Mouse (Mus musculus): ENCODE data around the gene Hoxa9. TPM values are rescaled to one million over a fixed set of nuclear protein-coding genes. Genes with fewer than 3 reads are reported as not detected.

The Hoxa9 gene
- polyA plus RNA-seq, 1 experiment from 2014 or later: 90.5 TPM

DNA sequence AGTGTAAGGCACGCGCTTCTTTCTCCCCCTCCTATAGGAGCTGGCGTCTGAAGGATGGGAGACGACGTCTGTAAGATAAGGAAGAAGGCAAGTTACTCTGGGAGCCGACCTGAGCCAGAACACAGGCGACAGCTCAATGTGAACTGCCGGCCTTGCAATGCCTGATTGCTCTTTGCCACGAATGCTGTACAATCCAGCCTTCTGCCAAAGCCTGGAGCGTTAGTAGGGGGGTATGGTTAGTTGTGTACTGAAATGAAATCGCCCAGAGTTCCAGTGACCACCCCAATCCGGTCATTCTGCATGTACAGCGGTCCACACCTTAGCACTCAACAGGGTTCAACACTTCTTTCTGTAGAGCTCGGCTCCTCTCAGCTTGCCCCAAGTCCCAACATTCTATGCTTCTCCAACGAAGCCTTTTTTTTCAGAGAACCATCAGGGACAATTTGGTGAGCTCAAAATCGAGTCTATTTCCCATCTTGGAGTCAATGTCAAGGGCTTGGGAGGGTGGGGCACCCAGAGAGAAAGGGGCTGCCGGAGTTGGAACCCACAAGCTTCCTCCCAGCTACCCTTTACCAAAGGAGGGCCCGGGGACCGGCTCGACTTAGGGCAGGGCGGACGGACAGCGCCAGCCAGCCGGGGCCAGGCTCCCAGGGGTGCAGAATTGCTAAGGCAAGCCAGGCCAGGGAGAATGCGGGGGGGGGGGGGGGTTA lies 28.3 kb upstream of the Hoxa9 start:
- H3K27ac ChIP-seq (replicated peaks; ENCODE audit: low read depth, low read length): peak overlapping the region; percentile 96
- H3K9ac ChIP-seq (ENCODE audit: low read length): peak overlapping the region; percentile 93
- DNase-seq (ENCODE audit: low spot score): peak; percentile 71
- H3K27me3 ChIP-seq (ENCODE audit: control insufficient read depth, insufficient read depth, low read length): peaks cover 32% of the 10 kb centered on the region
- no peaks in the 10 kb centered on the region for H3K36me3 ChIP-seq (ENCODE audit: control insufficient read depth, insufficient read depth, low read length)
- H3K4me2 ChIP-seq (ENCODE audit: low read depth, severe bottlenecking): peak overlapping the region; percentile 62
- under 1% methylated on average over 24 of the region's 25 CpGs for WGBS
- H3K9me3 ChIP-seq (ENCODE audit: control insufficient read depth, low read length): no peaks in the 10 kb centered on the region
- peak overlapping the region; percentile 69 for H3K4me3 ChIP-seq (ENCODE audit: low read depth, low read length)
- 0 out of 2 replicates have a peak, but pooled peaks cover 9% of the 10 kb centered on the region for H3K4me1 ChIP-seq (ENCODE audit: control insufficient read depth, insufficient read depth, low read length)
- ATAC-seq (ENCODE audit: insufficient number of reproducible peaks, low FRiP score, low TSS enrichment, low read depth): no peak

DNA sequence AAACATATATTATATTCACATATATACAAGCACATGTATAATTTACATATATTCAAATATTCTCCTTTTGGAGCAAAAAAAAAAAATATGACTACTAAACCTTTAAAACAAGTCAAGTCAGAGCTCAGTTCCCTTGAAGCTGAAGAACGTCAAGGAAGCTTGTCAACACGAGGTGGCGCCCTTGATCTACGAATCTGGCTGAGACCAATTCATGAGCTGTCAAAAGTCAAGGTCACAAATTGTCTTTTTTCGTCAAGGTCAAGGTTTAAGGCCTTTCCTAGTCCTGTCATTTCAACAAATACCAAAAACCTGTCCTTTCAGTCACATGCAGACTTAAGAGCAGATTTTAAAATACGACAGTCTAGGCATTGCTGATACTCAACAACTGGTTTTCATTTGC lies 26.1 kb upstream of the Hoxa9 start:
- Histone ChIP-seq H3K9ac (ENCODE audit: low read length) (0 out of 2 replicates have a peak overlapping the region, but pooled peaks have one; percentile 27), H3K4me3 (ENCODE audit: low read depth, low read length) (peak overlapping the region; percentile 20), H3K9me3 (ENCODE audit: control insufficient read depth, low read length) (no peaks in the 10 kb centered on the region), H3K27ac (replicated peaks; ENCODE audit: low read depth, low read length) (no peak overlapping the region), H3K27me3 (ENCODE audit: control insufficient read depth, insufficient read depth, low read length) (peaks cover 17% of the 10 kb centered on the region), H3K4me2 (ENCODE audit: low read depth, severe bottlenecking) (peak overlapping the region; percentile 14; the same call in 1 of the 2 replicates), H3K4me1 (ENCODE audit: control insufficient read depth, insufficient read depth, low read length) (peaks cover 12% of the 10 kb centered on the region; the same call in 1 of the 2 replicates), H3K36me3 (ENCODE audit: control insufficient read depth, insufficient read depth, low read length) (no peaks in the 10 kb centered on the region)
- ATAC-seq (ENCODE audit: insufficient number of reproducible peaks, low FRiP score, low TSS enrichment, low read depth) (no peak), DNase-seq (ENCODE audit: low spot score) (peak; percentile 95)
- 0% methylated on average over 6 of the region's 6 CpGs for WGBS

DNA sequence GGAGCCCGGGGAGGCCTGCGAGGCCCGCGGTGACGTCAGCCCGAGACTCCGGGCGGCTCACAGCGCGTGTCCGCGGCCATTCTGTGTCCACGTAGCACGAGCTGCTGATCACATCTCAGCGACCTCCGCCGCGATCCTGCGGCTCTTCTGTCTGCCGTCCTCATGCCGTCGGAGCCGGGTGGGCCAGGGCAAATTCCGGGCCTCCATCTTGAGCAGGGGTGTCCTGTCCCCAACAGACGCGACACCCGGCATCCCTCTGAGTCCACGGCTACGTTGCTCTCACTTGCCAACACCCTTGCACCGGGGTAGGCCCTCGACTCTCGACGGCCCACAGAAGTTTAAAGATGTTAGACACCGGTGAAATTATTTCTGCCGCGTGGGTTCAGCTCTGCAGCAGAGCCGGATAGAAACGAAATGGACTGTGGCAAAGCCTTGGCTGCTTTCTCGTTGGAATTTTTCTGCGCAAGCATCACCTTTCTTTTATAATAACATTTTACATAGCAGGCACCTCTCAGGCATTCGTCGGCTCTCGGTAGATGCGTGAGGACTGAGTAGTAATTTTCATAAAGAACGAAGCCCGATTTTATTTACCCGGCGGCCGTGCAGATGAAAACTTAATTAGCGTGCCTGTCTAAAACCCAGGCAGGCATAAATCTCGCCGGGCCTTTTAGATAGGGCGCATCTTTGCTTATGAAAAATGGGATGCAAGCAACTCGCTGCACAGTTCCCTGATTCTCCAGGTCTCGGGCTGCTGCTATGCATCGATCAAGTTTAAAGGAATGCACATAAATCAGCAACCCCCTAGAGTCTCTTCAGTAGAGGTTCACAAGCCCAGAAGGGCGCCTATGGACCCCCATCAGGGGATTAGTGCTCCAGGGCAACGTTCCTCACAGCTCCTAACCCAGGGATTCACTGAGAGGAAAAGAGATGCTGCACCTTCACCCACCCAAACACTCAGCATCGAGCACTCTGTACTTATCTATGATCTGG lies 22.9 kb upstream of the Hoxa9 start:
- H3K9me3 ChIP-seq (ENCODE audit: control insufficient read depth, low read length): no peaks in the 10 kb centered on the region
- H3K27ac ChIP-seq (replicated peaks; ENCODE audit: low read depth, low read length): peak overlapping the region; percentile 80
- H3K36me3 ChIP-seq (ENCODE audit: control insufficient read depth, insufficient read depth, low read length): no peaks in the 10 kb centered on the region
- DNase-seq (ENCODE audit: low spot score) (peak; percentile 72), ATAC-seq (ENCODE audit: insufficient number of reproducible peaks, low FRiP score, low TSS enrichment, low read depth) (no peak)
- peak overlapping the region; percentile 87 for H3K9ac ChIP-seq (ENCODE audit: low read length)
- WGBS: under 1% methylated on average over 59 of the region's 59 CpGs
- H3K4me1 ChIP-seq (ENCODE audit: control insufficient read depth, insufficient read depth, low read length): peaks cover 10% of the 10 kb centered on the region; the same call in 1 of the 2 replicates
- H3K4me3 ChIP-seq (ENCODE audit: low read depth, low read length): peak overlapping the region; percentile 42
- H3K4me2 ChIP-seq (ENCODE audit: low read depth, severe bottlenecking): peak overlapping the region; percentile 76
- H3K27me3 ChIP-seq (ENCODE audit: control insufficient read depth, insufficient read depth, low read length): peaks cover 6% of the 10 kb centered on the region; the same call in 1 of the 2 replicates

DNA sequence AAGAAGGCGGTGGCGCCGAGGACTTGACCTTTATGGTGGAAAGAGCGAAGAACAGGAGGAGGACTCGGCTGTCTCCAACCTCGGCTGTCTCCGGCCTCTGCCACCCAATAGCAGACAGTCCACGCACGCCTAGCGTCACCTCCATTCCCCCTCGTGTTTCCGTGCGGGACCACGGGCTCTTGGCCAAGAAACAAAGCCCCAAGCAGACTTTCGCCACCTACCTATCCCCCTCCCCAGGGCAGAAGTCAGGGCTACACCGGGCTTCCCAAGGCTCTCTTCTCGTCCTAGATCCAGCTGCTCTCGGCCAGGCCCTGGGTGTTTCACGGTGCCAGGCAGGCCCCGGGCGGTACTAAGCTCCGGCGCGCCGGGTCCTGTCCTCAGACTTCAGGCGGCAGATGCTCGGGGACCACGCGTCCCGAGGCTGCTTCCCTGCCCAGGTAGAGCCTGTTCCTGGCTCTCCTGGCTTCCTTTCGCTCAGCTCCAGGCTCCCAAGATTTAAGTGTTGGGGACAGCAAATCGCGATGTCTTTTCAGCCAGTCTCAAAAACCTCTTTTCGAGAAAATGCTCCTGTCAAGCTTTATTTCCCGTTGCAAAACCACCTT lies 22.0 kb upstream of the Hoxa9 start:
- Histone ChIP-seq H3K4me1 (ENCODE audit: control insufficient read depth, insufficient read depth, low read length) (peaks cover 13% of the 10 kb centered on the region), H3K4me3 (ENCODE audit: low read depth, low read length) (peak overlapping the region; percentile 42), H3K36me3 (ENCODE audit: control insufficient read depth, insufficient read depth, low read length) (no peaks in the 10 kb centered on the region), H3K27ac (replicated peaks; ENCODE audit: low read depth, low read length) (peak overlapping the region; percentile 80), H3K27me3 (ENCODE audit: control insufficient read depth, insufficient read depth, low read length) (peaks cover 6% of the 10 kb centered on the region; the same call in 1 of the 2 replicates), H3K4me2 (ENCODE audit: low read depth, severe bottlenecking) (peak overlapping the region; percentile 76), H3K9ac (ENCODE audit: low read length) (peak overlapping the region; percentile 87), H3K9me3 (ENCODE audit: control insufficient read depth, low read length) (no peaks in the 10 kb centered on the region)
- ATAC-seq (ENCODE audit: insufficient number of reproducible peaks, low FRiP score, low TSS enrichment, low read depth) (no peak), DNase-seq (ENCODE audit: low spot score) (peak; percentile 77)
- WGBS: 2% methylated on average over 35 of the region's 35 CpGs

DNA sequence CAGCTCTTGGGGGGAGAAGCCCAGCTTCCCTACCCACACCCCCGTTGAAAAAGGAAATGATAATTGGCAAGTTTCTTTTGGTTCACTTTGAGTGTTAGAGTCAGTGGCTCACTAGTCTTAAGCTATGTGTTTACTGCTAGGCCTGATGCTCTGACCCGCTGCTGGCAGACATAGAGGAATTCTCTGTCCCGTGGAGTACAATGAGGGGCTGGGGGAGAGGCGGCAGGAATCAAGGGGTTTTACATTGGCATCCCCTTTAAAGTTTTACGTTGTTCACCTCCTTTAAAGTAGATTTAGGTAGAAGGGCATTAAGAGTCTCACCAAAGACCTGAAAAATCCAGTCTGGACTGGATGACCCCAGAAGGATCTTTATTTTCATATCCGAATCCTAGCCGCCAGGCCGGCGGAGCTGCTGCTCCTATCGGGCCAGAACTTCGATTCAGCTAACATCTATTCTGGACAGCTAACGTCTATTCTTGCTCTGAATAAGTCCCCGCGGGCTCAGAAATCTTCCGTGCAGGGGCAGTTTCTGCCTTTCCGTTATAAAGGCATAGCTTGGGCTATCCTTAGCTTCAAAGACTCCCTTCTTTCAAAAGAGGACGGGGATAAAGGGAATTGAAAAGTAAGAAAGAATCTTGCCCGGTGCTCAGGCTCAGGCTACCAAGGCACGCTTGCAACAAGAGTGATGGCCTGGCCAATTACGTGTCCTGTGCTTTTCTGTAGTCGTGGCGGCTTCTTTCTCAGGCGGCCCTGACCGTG lies 21.3 kb upstream of the Hoxa9 start:
- ATAC-seq (ENCODE audit: insufficient number of reproducible peaks, low FRiP score, low TSS enrichment, low read depth): no peak
- Histone ChIP-seq H3K9me3 (ENCODE audit: control insufficient read depth, low read length) (no peaks in the 10 kb centered on the region), H3K4me3 (ENCODE audit: low read depth, low read length) (peak overlapping the region; percentile 42), H3K9ac (ENCODE audit: low read length) (peak overlapping the region; percentile 87), H3K4me2 (ENCODE audit: low read depth, severe bottlenecking) (peak overlapping the region; percentile 76), H3K27me3 (ENCODE audit: control insufficient read depth, insufficient read depth, low read length) (peaks cover 6% of the 10 kb centered on the region; the same call in 1 of the 2 replicates), H3K4me1 (ENCODE audit: control insufficient read depth, insufficient read depth, low read length) (peaks cover 13% of the 10 kb centered on the region), H3K27ac (replicated peaks; ENCODE audit: low read depth, low read length) (peak overlapping the region; percentile 80), H3K36me3 (ENCODE audit: control insufficient read depth, insufficient read depth, low read length) (no peaks in the 10 kb centered on the region)
- WGBS: 2% methylated on average over 24 of the region's 24 CpGs
- DNase-seq (ENCODE audit: low spot score): peak; percentile 68

DNA sequence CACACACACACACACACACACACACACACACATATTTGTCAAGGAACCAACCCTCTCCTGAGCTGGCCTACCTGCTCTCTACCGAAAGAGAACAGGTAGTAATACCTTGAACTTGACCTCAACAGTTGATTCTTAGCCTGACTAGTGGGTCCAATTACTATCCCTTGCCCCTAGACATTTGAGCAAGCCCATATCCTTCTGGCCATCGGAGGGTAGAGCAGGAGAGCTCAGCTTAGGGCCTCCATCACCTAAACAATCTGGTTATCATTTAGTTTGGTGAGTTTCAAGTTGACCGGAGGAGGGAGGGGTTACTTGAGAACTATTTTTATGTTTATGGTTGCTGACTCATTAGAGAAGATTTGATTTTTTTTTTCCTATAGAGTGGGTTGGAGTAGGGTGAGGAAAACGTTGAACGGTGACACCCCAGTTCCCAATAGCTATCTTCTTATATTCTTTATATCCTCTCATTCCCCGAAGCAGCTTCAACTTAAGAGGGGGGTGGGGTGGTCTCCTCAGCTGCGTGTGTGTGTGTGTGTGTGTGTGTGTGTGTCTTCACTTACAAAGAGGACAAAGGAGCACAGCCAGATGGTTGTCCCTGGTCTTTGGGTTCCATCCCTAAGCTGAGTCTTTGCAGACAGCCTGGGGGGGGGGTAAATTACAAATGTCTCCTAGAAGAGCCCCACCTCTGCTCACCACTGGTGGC lies 20.4 kb upstream of the Hoxa9 start:
- H3K4me2 ChIP-seq (ENCODE audit: low read depth, severe bottlenecking): peak overlapping the region; percentile 76

DNA sequence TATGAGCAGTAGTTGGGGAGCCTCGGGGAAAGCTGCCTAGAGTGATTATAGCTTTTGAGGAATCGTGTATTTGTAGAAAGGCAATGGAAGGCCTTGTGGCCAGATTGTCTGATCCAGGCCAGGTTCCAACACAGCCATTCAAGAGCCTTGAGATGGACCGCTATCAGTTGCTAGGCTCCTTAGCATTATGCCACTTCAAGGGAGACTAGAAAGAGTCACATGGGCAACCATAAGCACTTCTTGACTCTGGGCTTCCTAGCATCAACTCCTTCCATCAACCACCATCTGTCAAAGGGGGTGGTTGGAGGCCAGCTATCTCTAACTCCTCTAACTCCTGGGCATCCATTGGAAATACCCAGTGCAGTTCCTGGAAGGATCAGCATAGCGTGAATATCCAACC lies 18.9 kb upstream of the Hoxa9 start:
- WGBS: 12% methylated on average over 4 of the region's 4 CpGs
- Histone ChIP-seq H3K9ac (ENCODE audit: low read length) (peak overlapping the region; percentile 94), H3K9me3 (ENCODE audit: control insufficient read depth, low read length) (no peaks in the 10 kb centered on the region), H3K4me3 (ENCODE audit: low read depth, low read length) (peak overlapping the region; percentile 99), H3K27ac (replicated peaks; ENCODE audit: low read depth, low read length) (peak overlapping the region; percentile 93; the same call in 1 of the 2 replicates), H3K27me3 (ENCODE audit: control insufficient read depth, insufficient read depth, low read length) (peaks cover 4% of the 10 kb centered on the region; the same call in 1 of the 2 replicates), H3K36me3 (ENCODE audit: control insufficient read depth, insufficient read depth, low read length) (no peaks in the 10 kb centered on the region), H3K4me1 (ENCODE audit: control insufficient read depth, insufficient read depth, low read length) (peaks cover 13% of the 10 kb centered on the region), H3K4me2 (ENCODE audit: low read depth, severe bottlenecking) (peak overlapping the region; percentile 83)
- DNase-seq (ENCODE audit: low spot score): peak; percentile 44
- no peak for ATAC-seq (ENCODE audit: insufficient number of reproducible peaks, low FRiP score, low TSS enrichment, low read depth)

More for the DNA sequence above, 20.4 kb upstream of the Hoxa9 start:
- Histone ChIP-seq H3K27ac (replicated peaks; ENCODE audit: low read depth, low read length) (peak overlapping the region; percentile 80), H3K4me1 (ENCODE audit: control insufficient read depth, insufficient read depth, low read length) (peaks cover 13% of the 10 kb centered on the region), H3K9me3 (ENCODE audit: control insufficient read depth, low read length) (no peaks in the 10 kb centered on the region), H3K27me3 (ENCODE audit: control insufficient read depth, insufficient read depth, low read length) (peaks cover 6% of the 10 kb centered on the region; the same call in 1 of the 2 replicates), H3K4me3 (ENCODE audit: low read depth, low read length) (peak overlapping the region; percentile 42), H3K9ac (ENCODE audit: low read length) (peak overlapping the region; percentile 87), H3K36me3 (ENCODE audit: control insufficient read depth, insufficient read depth, low read length) (no peaks in the 10 kb centered on the region)
- 6% methylated on average over 7 of the region's 7 CpGs for WGBS
- ATAC-seq (ENCODE audit: insufficient number of reproducible peaks, low FRiP score, low TSS enrichment, low read depth) (0 out of 2 replicates have a peak, but pooled peaks have one; percentile 21), DNase-seq (ENCODE audit: low spot score) (peak; percentile 50)
